Mouse (Mus musculus) forebrain, embryonic 11.5 days (tissue): ENCODE measurements around the gene Pum1. TPM values are rescaled to one million over a fixed set of nuclear protein-coding genes. Genes with fewer than 3 reads are reported as not detected.
"Not testable (repeated sequence)": the region's sequence is repeated elsewhere in the genome, so short reads cannot be mapped to it uniquely, and the experiment has no call there.

Experiments used
- ATAC-seq: fragments of 200-750 bp; cut with Nextera tagmentation; replicated peaks from 2 replicates; pipeline ENCODE4 v1.8.0; 2017; ENCODE audit warnings: moderate TSS enrichment; ENCODE audit not compliant: low FRiP score
- DNase-seq: peaks from one replicate; pipeline ENCODE4 v3.0.0-alpha.2; 2017; ENCODE audit warnings: low spot score
- H3K27ac ChIP-seq: fragments of 300-500 bp; sonication (generic); 2 replicates; pipeline ENCODE4 v1.5.1; 2014; ENCODE audit warnings: low read depth, low read length
- H3K27me3 ChIP-seq: fragments of 300-500 bp; sonication (generic); 2 replicates; pipeline ENCODE4 v1.6.1; 2014; ENCODE audit warnings: mild to moderate bottlenecking, low read length, mixed read lengths; ENCODE audit not compliant: control insufficient read depth, insufficient read depth
- H3K36me3 ChIP-seq: fragments of 300-500 bp; sonication (generic); 2 replicates; pipeline ENCODE4 v1.6.1; 2014; ENCODE audit warnings: mild to moderate bottlenecking, low read length, moderate library complexity, mixed read lengths; ENCODE audit not compliant: control insufficient read depth, insufficient read depth
- H3K4me1 ChIP-seq: fragments of 300-500 bp; sonication (generic); replicated peaks from 2 replicates; pipeline ENCODE4 v1.6.1; 2014; ENCODE audit warnings: low read length, mixed read lengths; ENCODE audit not compliant: control insufficient read depth, insufficient read depth
- H3K4me2 ChIP-seq: fragments of 300-500 bp; sonication (generic); 2 replicates; pipeline ENCODE4 v1.6.1; 2014; ENCODE audit warnings: low read depth, mild to moderate bottlenecking, low read length, moderate library complexity, mixed read lengths; ENCODE audit not compliant: severe bottlenecking
- H3K4me3 ChIP-seq: fragments of 300-500 bp; sonication (generic); 2 replicates; pipeline ENCODE4 v1.5.1; 2014; ENCODE audit warnings: low read depth, low read length
- H3K9ac ChIP-seq: fragments of 300-500 bp; sonication (generic); 2 replicates; pipeline ENCODE4 v1.6.1; 2014; ENCODE audit warnings: low read length
- H3K9me3 ChIP-seq: fragments of 300-500 bp; sonication (generic); 2 replicates; pipeline ENCODE4 v1.6.1; 2016; ENCODE audit warnings: low read length, mixed read lengths; ENCODE audit not compliant: control insufficient read depth
- WGBS: fragments of 180-500 bp; shearing (Covaris S2); extraction: QIAGEN DNeasy Blood & Tissue Kit; methylation state at CpG from one replicate; pipeline ENCODE4 v1.1.7; 2014; 5-methylcytosine and 5-hydroxymethylcytosine counted together
- polyA plus RNA-seq: library from polyadenylated mRNA; unstranded; fragments of >200 nt; fragmentation: Nextera tagmentation; extraction: Ambion mirVana; gene quantifications from 2 replicates; pipeline ENCODE4 v1.2.1, GENCODE M21; 2014

The Pum1 gene
- polyA plus RNA-seq, 1 experiment from 2014 or later = 131 TPM

DNA sequence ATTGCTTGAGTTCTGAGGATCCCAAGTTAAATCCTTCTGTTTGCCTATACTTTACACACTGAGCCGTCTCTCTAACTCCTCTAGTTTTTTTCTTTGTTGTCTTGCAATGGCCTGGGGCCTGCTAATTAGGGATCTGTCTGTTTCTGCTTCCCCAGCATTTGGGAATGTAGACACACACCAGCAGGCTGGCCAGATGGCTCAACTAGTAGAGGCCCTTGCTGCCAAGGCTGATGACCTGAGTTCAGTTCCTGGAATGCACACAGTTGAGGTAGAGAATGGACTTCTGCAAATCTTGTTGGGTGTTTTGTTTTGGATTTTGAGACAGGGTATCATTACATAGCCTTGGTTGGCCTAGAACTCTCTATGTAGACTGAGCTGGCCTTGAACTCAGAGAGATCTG is 17.7 kb upstream of the Pum1 start:
- ATAC-seq (no peak), DNase-seq (no peak)
- H3K4me3 ChIP-seq = no peak overlapping the region
- no peaks in the 10 kb centered on the region for H3K36me3 ChIP-seq
- H3K9ac ChIP-seq = no peak overlapping the region
- no peak overlapping the region for H3K4me2 ChIP-seq
- H3K4me1 ChIP-seq = no peaks in the 10 kb centered on the region
- H3K27ac ChIP-seq = no peak overlapping the region
- H3K9me3 ChIP-seq = no peaks in the 10 kb centered on the region
- 58% methylated on average over 1 of the region's 1 CpGs for WGBS
- no peaks in the 10 kb centered on the region for H3K27me3 ChIP-seq

DNA sequence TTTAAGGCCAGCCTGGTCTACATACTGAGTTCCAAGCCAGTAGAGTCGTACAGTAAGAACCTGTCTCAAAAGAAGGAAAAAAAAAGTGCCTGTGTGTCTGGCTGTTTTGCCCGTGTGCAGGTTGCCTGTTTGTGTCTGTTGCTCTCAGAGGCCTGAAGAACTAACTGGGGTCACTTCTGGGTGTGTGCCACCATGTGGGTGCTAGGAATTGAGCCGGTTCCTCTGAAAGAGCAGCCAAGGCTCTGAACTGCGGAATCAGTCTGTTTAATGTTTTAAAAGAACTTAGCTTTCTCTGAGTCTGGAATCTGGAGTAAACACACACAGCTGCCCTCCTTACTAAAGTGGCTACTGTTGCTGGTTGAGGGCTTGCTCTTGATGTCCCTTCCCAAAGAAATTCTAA is 11.8 kb upstream of the Pum1 start:
- Histone ChIP-seq H3K27me3 (no peaks in the 10 kb centered on the region), H3K36me3 (no peaks in the 10 kb centered on the region), H3K4me2 (no peak overlapping the region), H3K4me1 (no peaks in the 10 kb centered on the region), H3K9me3 (no peaks in the 10 kb centered on the region), H3K27ac (no peak overlapping the region), H3K9ac (no peak overlapping the region), H3K4me3 (no peak overlapping the region)
- ATAC-seq (no peak), DNase-seq (peak; percentile 35)
- 83% methylated on average over 4 of the region's 4 CpGs for WGBS

DNA sequence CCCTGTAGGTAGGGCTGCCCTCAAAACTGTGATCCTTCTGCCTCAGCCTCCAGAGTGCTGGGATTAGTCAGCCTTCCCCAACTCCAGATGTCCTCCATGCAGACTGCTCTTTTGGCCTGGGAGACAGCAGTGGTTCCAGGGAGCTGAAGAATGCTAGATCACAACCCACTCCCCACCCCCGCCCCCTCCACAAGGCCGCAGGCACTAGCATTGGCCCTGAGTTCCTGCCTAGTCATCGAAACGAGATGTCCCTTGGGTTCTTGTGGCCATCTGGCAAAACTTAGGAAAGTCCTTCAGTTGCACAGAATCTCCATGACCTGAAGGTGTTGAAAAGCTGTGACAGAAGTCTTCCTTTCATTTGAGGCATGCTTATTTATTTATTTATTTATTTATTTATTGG is 10.6 kb upstream of the Pum1 start:
- H3K36me3 ChIP-seq = no peaks in the 10 kb centered on the region
- 84% methylated on average over 4 of the region's 4 CpGs for WGBS
- H3K4me2 ChIP-seq = no peak overlapping the region
- H3K4me3 ChIP-seq = no peak overlapping the region
- ATAC-seq (no peak), DNase-seq (peak; percentile 41)
- H3K27ac ChIP-seq = no peak overlapping the region
- no peaks in the 10 kb centered on the region for H3K4me1 ChIP-seq
- H3K9me3 ChIP-seq = no peaks in the 10 kb centered on the region
- no peak overlapping the region for H3K9ac ChIP-seq
- no peaks in the 10 kb centered on the region for H3K27me3 ChIP-seq

DNA sequence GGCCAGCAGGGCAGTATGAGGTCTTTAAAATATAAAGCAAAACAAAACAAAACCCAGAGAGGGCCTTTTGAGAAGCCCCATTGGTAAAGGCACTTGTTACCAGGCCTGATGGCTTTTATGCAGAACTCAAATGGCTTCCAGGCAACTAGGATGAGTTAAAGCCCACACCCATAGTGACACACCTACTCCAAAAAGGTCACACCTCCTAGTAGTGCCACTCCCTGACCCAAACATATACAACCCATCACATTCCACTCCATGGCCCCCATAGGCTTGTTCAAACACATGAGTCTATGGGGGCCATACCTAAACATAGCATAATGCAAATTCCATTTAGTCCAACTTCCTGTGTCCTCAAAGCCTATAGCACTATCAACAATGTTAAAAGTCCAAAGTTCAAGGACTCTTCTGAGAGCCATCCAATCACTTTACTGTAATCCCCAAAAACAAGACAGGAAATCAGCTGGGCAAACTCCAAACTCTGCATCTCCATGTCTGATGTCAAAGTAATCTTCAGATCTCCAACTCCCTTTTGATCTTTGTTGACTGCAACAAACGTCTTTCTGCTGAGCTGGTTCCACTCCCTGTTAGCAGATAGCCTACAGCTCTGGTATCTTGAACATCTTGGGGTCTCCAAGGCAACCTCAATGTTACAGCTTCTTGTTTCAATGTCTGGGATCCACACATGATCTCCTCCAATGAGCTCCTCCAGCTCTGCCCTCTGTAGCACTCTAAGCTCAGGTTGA is 5.1 kb upstream of the Pum1 start:
- H3K9me3 ChIP-seq = no peaks in the 10 kb centered on the region
- 49% methylated on average over 1 of the region's 1 CpGs for WGBS

GRCm38 (mm10) chr4:130659470-130659869 is 3.7 kb upstream of the Pum1 start:
- DNase-seq = peak; percentile 19
- Histone ChIP-seq H3K27ac (no peak overlapping the region), H3K27me3 (no peaks in the 10 kb centered on the region), H3K4me1 (no peaks in the 10 kb centered on the region), H3K4me2 (no peak overlapping the region), H3K9ac (no peak overlapping the region), H3K9me3 (no peaks in the 10 kb centered on the region), H3K36me3 (no peaks in the 10 kb centered on the region), H3K4me3 (no peak overlapping the region)
- ATAC-seq = no peak
- 88% methylated on average over 6 of the region's 6 CpGs for WGBS

More for the DNA sequence above, 5.1 kb upstream of the Pum1 start:
- DNase-seq = peak; percentile 4
- no peak overlapping the region for H3K4me3 ChIP-seq
- H3K4me2 ChIP-seq = no peak overlapping the region
- H3K27ac ChIP-seq = no peak overlapping the region
- no peaks in the 10 kb centered on the region for H3K36me3 ChIP-seq
- no peaks in the 10 kb centered on the region for H3K27me3 ChIP-seq
- H3K9ac ChIP-seq = no peak overlapping the region
- ATAC-seq = no peak
- H3K4me1 ChIP-seq = no peaks in the 10 kb centered on the region

- Histone ChIP-seq H3K27me3 (no peaks in the 10 kb centered on the region), H3K9ac (no peak overlapping the region), H3K4me2 (no peak overlapping the region), H3K4me3 (no peak overlapping the region), H3K27ac (no peak overlapping the region), H3K36me3 (no peaks in the 10 kb centered on the region), H3K4me1 (peaks cover under 1% of the 10 kb centered on the region; the same call in 1 of the 2 replicates), H3K9me3 (no peaks in the 10 kb centered on the region)
- ATAC-seq = no peak
- DNase-seq = peak; percentile 28
- WGBS = 80% methylated on average over 2 of the region's 2 CpGs
These were observed 3.0 kb upstream of the Pum1 start for GRCm38 (mm10) chr4:130660106-130660505.

DNA sequence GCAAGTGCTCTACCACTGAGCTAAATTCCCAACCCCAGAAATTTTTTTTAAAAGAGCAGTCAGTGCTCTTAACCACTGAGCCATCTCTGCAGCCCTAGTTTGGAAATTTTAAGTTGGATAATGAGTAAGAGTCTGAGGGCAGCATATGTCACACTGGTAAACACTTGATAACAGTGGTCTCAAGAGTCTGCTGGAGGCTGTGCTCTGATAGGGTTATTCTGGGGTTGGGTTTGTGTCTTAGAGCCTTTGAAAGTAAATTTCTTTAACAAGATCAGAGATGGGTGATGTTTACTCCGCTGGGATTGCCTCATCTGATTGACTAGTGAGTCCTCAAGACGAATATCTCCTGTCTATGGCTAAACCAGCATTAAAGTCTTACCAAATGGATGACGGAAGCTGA is 2.0 kb upstream of the Pum1 start:
- WGBS = 93% methylated on average over 3 of the region's 3 CpGs

GRCm38 (mm10) chr4:130662305-130662704 is 816 bp upstream of the Pum1 start:
- H3K4me1 ChIP-seq, H3K9me3 ChIP-seq, H3K27me3 ChIP-seq, DNase-seq, H3K27ac ChIP-seq, H3K9ac ChIP-seq, H3K36me3 ChIP-seq, H3K4me3 ChIP-seq, H3K4me2 ChIP-seq: not testable (repeated sequence)
- 100% methylated on average over 1 of the region's 1 CpGs for WGBS
- ATAC-seq = 0 out of 2 replicates have a peak, but pooled peaks have one; percentile 13

More for the DNA sequence above, 2.0 kb upstream of the Pum1 start:
- peak; percentile 4 for DNase-seq
- H3K27ac ChIP-seq = no peak overlapping the region
- H3K9ac ChIP-seq = no peak overlapping the region
- no peak overlapping the region for H3K4me2 ChIP-seq
- no peaks in the 10 kb centered on the region for H3K27me3 ChIP-seq
- no peaks in the 10 kb centered on the region for H3K9me3 ChIP-seq
- H3K4me1 ChIP-seq = peaks cover 2% of the 10 kb centered on the region; the same call in 1 of the 2 replicates
- ATAC-seq = no peak
- no peaks in the 10 kb centered on the region for H3K36me3 ChIP-seq
- H3K4me3 ChIP-seq = no peak overlapping the region
